Mouse (Mus musculus) MEL (cell line): ENCODE results near the gene Shc4.

Source experiments
- POLR2AphosphoS5 ChIP-seq: IDR thresholded peaks from 2 replicates; pipeline ENCODE4 v1.6.1; 2012; ENCODE audit warnings: low read depth, borderline replicate concordance, mild to moderate bottlenecking, inconsistent platforms, low read length, moderate library complexity, mixed read lengths
- ZNF384 ChIP-seq: IDR thresholded peaks from 2 replicates; pipeline ENCODE4 v1.6.1; 2012; ENCODE audit warnings: low read depth, mild to moderate bottlenecking, inconsistent platforms, low read length, improper control_type of control experiment

GRCm38 (mm10) chr2:125591895-125592294 is 132.1 kb downstream of the Shc4 start:
- TF ChIP-seq POLR2AphosphoS5 (no peak), ZNF384 (no peak)
